In the genomic region with DNA sequence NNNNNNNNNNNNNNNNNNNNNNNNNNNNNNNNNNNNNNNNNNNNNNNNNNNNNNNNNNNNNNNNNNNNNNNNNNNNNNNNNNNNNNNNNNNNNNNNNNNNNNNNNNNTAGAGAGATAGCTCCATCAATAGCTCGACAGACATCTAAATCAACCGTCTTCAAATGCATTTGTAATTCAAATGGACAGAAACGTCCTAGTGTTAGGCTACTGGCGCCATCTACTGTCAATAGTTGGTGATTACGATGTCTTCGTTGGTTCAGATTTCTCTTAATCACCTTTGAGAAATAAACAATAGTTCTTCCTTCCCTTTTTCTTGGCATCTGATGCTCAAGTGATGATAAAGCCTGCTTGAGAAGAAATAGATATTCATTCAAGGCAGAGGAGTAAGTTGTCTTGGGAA, we compare ENCODE assay signal across 7 mouse cellular contexts. TPM values are rescaled to one million over a fixed set of nuclear protein-coding genes. Genes with fewer than 3 reads are reported as not detected.
A peak's percentile ranks its signal among the peaks of the same experiment; 100 is the strongest.
DNase-seq lines count a peak whose midpoint lies in the region; ATAC-seq and TF ChIP-seq lines count a peak whose summit lies in the region.

No protein-coding gene starts in this region.

- peaks cover 6% of the 10 kb centered on the region; the same call in 1 of the 2 replicates for H3K4me1 ChIP-seq in heart, embryonic 11.5 days (ENCODE audit: control insufficient read depth, insufficient read depth, low read length)
- no peaks in the 10 kb centered on the region for H3K4me1 ChIP-seq in kidney, postnatal 0 days (replicated peaks; ENCODE audit: insufficient read depth, low read length)

- H3ac ChIP-seq in C2C12 (ENCODE audit: control insufficient read depth, insufficient read length, low read depth): no peak overlapping the region

- under 1% methylated on average over 6 of the region's 6 CpGs for WGBS in heart, embryonic 11.5 days (ENCODE audit: insufficient replicate concordance)
- 0% methylated on average over 6 of the region's 6 CpGs for WGBS in kidney, postnatal 0 days

- ATAC-seq in heart, embryonic 11.5 days (replicated peaks; ENCODE audit: insufficient number of reproducible peaks, low FRiP score, low TSS enrichment): no peak
- ATAC-seq in kidney, postnatal 0 days (replicated peaks; ENCODE audit: low FRiP score, low read depth): no peak

- H3K9me3 ChIP-seq in heart, embryonic 11.5 days (replicated peaks; ENCODE audit: control insufficient read depth, low read length): no peaks in the 10 kb centered on the region
- no peaks in the 10 kb centered on the region for H3K9me3 ChIP-seq in kidney, postnatal 0 days (replicated peaks; ENCODE audit: low read length)

- no peaks in the 10 kb centered on the region for H3K79me2 ChIP-seq in C2C12 (ENCODE audit: control insufficient read depth, insufficient read depth)

- peak overlapping the region; percentile 75 for H3K4me2 ChIP-seq in heart, embryonic 11.5 days
- peak overlapping the region; percentile 88 for H3K4me2 ChIP-seq in kidney, postnatal 0 days (ENCODE audit: low read length)

- no peaks in the 10 kb centered on the region for H3K79me3 ChIP-seq in C2C12 (ENCODE audit: low read depth)

- DNase-seq in 3134 (ENCODE audit: extremely low read depth, insufficient read length, low spot score): peak; percentile 38
- DNase-seq in cerebellum, postnatal 10 days: peak; percentile 73 to 86
- peak; percentile 88 for DNase-seq in kidney, postnatal 0 days (ENCODE audit: low spot score)
- peak; percentile 77 for DNase-seq in lung, postnatal 10 days
- peak; percentile 39 for DNase-seq in right cerebral cortex, postnatal 14 days

- H3K27me3 ChIP-seq in C2C12 (ENCODE audit: control insufficient read depth, insufficient read depth, insufficient read length): no peaks in the 10 kb centered on the region
- H3K27me3 ChIP-seq in heart, embryonic 11.5 days (ENCODE audit: control insufficient read depth, insufficient read depth, low read length): no peaks in the 10 kb centered on the region
- no peaks in the 10 kb centered on the region for H3K27me3 ChIP-seq in kidney, postnatal 0 days (ENCODE audit: insufficient read depth, low read length)

- no peak overlapping the region for H3K4me3 ChIP-seq in C2C12 (ENCODE audit: insufficient read depth, poor library complexity, severe bottlenecking)
- H3K4me3 ChIP-seq in heart, embryonic 11.5 days (ENCODE audit: low read depth, low read length): no peak overlapping the region
- 0 out of 2 replicates have a peak overlapping the region, but pooled peaks have one; percentile 71 for H3K4me3 ChIP-seq in kidney, postnatal 0 days (replicated peaks; ENCODE audit: low read depth, low read length)

- H3K9ac ChIP-seq in heart, embryonic 11.5 days (ENCODE audit: low read depth, low read length): no peak overlapping the region
- H3K9ac ChIP-seq in kidney, postnatal 0 days (ENCODE audit: low read depth, low read length): no peak overlapping the region

- TF ChIP-seq CTCF in C2C12 (IDR thresholded peaks at IDR 0.05; ENCODE audit: control insufficient read depth, insufficient read depth, insufficient read length): peak; percentile 41
- TF ChIP-seq CTCF in kidney, postnatal 0 days (IDR thresholded peaks at IDR 0.05; ENCODE audit: low read depth): peak; percentile 88

- peaks cover 3% of the 10 kb centered on the region for H3K36me3 ChIP-seq in C2C12 (ENCODE audit: control insufficient read depth, insufficient read depth)
- no peaks in the 10 kb centered on the region for H3K36me3 ChIP-seq in heart, embryonic 11.5 days (ENCODE audit: control insufficient read depth, insufficient read depth, low read length)
- H3K36me3 ChIP-seq in kidney, postnatal 0 days (ENCODE audit: insufficient read depth, low read length): no peaks in the 10 kb centered on the region

- H3K27ac ChIP-seq in heart, embryonic 11.5 days (ENCODE audit: low read depth, low read length): no peak overlapping the region
- no peak overlapping the region for H3K27ac ChIP-seq in kidney, postnatal 0 days

TF ChIP-seq in C2C12, 6 proteins besides CTCF, POLR2A, EP300 and RAD21:
- TF ChIP-seq USF1 (IDR thresholded peaks at IDR 0.05; ENCODE audit: low read depth) (no peak), CEBPB (IDR thresholded peaks at IDR 0.05; ENCODE audit: low read depth) (no peak), FOSL1 (IDR thresholded peaks at IDR 0.05; ENCODE audit: insufficient read depth, low read length, poor library complexity, severe bottlenecking) (no peak), MYOG (IDR thresholded peaks at IDR 0.05; ENCODE audit: control insufficient read depth, extremely low read depth, insufficient read length) (no peak), MYOD1 (IDR thresholded peaks at IDR 0.05; ENCODE audit: control insufficient read depth, insufficient read length, low read depth) (no peak), MAX (IDR thresholded peaks at IDR 0.05) (no peak)
TF ChIP-seq in C2C12: peak in this region for 0.

RNA-seq across cellular contexts. Expression of gene Irgm1, which starts 12.5 kb away (rescaled TPM):
- 9.1 TPM for polyA plus RNA-seq in C2C12 (2012; fragmentation: generic; extraction: Trizol)
- 4.9 and 5.9 TPM in 2 replicates for polyA plus RNA-seq in heart, embryonic 11.5 days (2014; fragmentation: Nextera tagmentation; extraction: Ambion mirVana)
- polyA plus RNA-seq in kidney, postnatal 0 days (2015; fragmentation: Nextera tagmentation; extraction: Ambion mirVana): 32.0 and 33.2 TPM in 2 replicates

RNA-seq across cellular contexts. Expression of gene Gm12184, which starts 32.6 kb away (rescaled TPM):
- polyA plus RNA-seq in C2C12 (2012; fragmentation: generic; extraction: Trizol): 8.0 TPM
- polyA plus RNA-seq in heart, embryonic 11.5 days (2014; fragmentation: Nextera tagmentation; extraction: Ambion mirVana): 2.9 and 4.0 TPM in 2 replicates
- polyA plus RNA-seq in kidney, postnatal 0 days (2015; fragmentation: Nextera tagmentation; extraction: Ambion mirVana): 4.4 and 10.3 TPM in 2 replicates

RNA-seq across cellular contexts. Expression of gene Trim7, which starts 33.1 kb away (rescaled TPM):
- 1.9 TPM for polyA plus RNA-seq in C2C12 (2012; fragmentation: generic; extraction: Trizol)
- polyA plus RNA-seq in heart, embryonic 11.5 days (2014; fragmentation: Nextera tagmentation; extraction: Ambion mirVana): 0.43 and 0.70 TPM in 2 replicates
- polyA plus RNA-seq in kidney, postnatal 0 days (2015; fragmentation: Nextera tagmentation; extraction: Ambion mirVana): 10.2 and 10.5 TPM in 2 replicates

RNA-seq across cellular contexts. Expression of gene Trim41, which starts 41.9 kb away (rescaled TPM):
- 24.4 TPM for polyA plus RNA-seq in C2C12 (2012; fragmentation: generic; extraction: Trizol)
- 3.3 and 3.7 TPM in 2 replicates for polyA plus RNA-seq in heart, embryonic 11.5 days (2014; fragmentation: Nextera tagmentation; extraction: Ambion mirVana)
- polyA plus RNA-seq in kidney, postnatal 0 days (2015; fragmentation: Nextera tagmentation; extraction: Ambion mirVana): 5.2 and 5.3 TPM in 2 replicates

RNA-seq across cellular contexts. Expression of gene Gm5431, which starts 43.0 kb away (rescaled TPM):
- polyA plus RNA-seq in C2C12 (2012; fragmentation: generic; extraction: Trizol): not detected
- polyA plus RNA-seq in heart, embryonic 11.5 days (2014; fragmentation: Nextera tagmentation; extraction: Ambion mirVana): 0.16 TPM in 1 of 2 replicates, not detected in the other
- 0.24 and 0.43 TPM in 2 replicates for polyA plus RNA-seq in kidney, postnatal 0 days (2015; fragmentation: Nextera tagmentation; extraction: Ambion mirVana)

Comparison
In these comparisons a context has a peak if more than half of its experiments do, and no peak if none do; other contexts are left out.
1. DNase-seq: peak in every context shown above with its lines; median percentile 88 in kidney, postnatal 0 days; 80 in cerebellum, postnatal 10 days; 77 in lung, postnatal 10 days; 39 in right cerebral cortex, postnatal 14 days; 38 in 3134.